Mouse (Mus musculus) myocyte (in vitro differentiated cells): ENCODE data around the gene Vps13c.

Source experiments
- CEBPB ChIP-seq: IDR thresholded peaks from 2 replicates; pipeline ENCODE4 v1.6.1; 2011; ENCODE audit warnings: mild to moderate bottlenecking, moderate library complexity; ENCODE audit not compliant: poor library complexity, insufficient read depth, severe bottlenecking
- E2F4 ChIP-seq: IDR thresholded peaks from one replicate; pipeline ENCODE4 v1.6.1; 2011; ENCODE audit warnings: mild to moderate bottlenecking, control low read depth, moderate library complexity; ENCODE audit not compliant: insufficient read depth
- MAX ChIP-seq: IDR thresholded peaks from one replicate; pipeline ENCODE4 v1.6.1; 2011; ENCODE audit warnings: low read depth, mild to moderate bottlenecking, control low read depth
- MYOG ChIP-seq, 3 experiments: IDR thresholded peaks; one replicate each; pipeline ENCODE4 v1.6.1; 2011; ENCODE audit warnings: control low read depth in 2 of 3, low read depth in 2 of 3, mild to moderate bottlenecking in 2 of 3; ENCODE audit not compliant: insufficient read length in 2 of 3, control insufficient read depth in 1 of 3, insufficient read depth in 1 of 3
- POLR2A ChIP-seq: IDR thresholded peaks from one replicate; pipeline ENCODE4 v1.6.1; 2011; ENCODE audit warnings: low read depth, mild to moderate bottlenecking, control low read depth, moderate library complexity; ENCODE audit not compliant: insufficient read length
- REST ChIP-seq: IDR thresholded peaks from one replicate; pipeline ENCODE4 v1.6.1; 2011; ENCODE audit warnings: mild to moderate bottlenecking, control low read depth, moderate library complexity; ENCODE audit not compliant: insufficient read depth, insufficient read length
- SRF ChIP-seq: IDR thresholded peaks from one replicate; pipeline ENCODE4 v1.6.1; 2011; ENCODE audit warnings: low read depth; ENCODE audit not compliant: control insufficient read depth, insufficient read length
- USF1 ChIP-seq: IDR thresholded peaks from one replicate; pipeline ENCODE4 v1.6.1; 2011; ENCODE audit warnings: low read depth, mild to moderate bottlenecking, control low read depth, moderate library complexity

DNA sequence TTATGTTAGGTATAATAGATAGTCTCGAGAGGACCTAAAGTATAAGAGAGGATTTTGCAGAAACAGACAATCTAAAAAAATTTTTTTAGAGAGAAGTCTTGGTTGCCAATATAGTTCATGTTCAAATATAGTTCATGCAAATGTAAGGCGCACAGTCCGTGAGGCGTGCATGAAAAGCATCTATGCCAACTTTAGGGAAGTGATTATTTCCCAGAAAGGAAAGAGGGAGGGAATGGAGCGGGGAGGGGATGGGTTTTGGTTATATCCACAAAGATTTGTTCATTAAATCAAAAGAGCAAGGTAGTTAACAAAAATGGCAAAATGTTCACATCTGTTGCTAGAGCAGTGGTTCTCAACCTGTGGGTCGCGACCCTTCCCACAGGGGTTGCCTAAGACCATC lies 166.4 kb downstream of the Vps13c start:
- TF ChIP-seq E2F4 (no peak), USF1 (no peak), POLR2A (no peak), CEBPB (no peak), MAX (no peak), SRF (no peak), MYOG (IDR thresholded peaks at IDR 0.05; ENCODE audit: control insufficient read depth in 1 of 3, insufficient read depth in 1 of 3, insufficient read length in 2 of 3, low read depth in 2 of 3) (no peak), REST (no peak)
